Mouse (Mus musculus): ENCODE results near the gene Timeless. TPM values are rescaled to one million over a fixed set of nuclear protein-coding genes. Genes with fewer than 3 reads are reported as not detected.

Timeless gene
- polyA plus RNA-seq, 2 experiments: 32.4 to 48.6 TPM

GRCm38 (mm10) chr10:128297622-128298021, 65.8 kb downstream of the Timeless start:
- peak; percentile 36 for DNase-seq (ENCODE audit: low spot score)
- Histone ChIP-seq H3K9ac (ENCODE audit: low read depth, low read length, severe bottlenecking) (no peak overlapping the region), H3K4me1 (ENCODE audit: control insufficient read depth, insufficient read depth, low read length) (peaks cover 7% of the 10 kb centered on the region; the same call in 1 of the 2 replicates), H3K9me3 (ENCODE audit: control insufficient read depth, low read length) (no peaks in the 10 kb centered on the region), H3K27me3 (ENCODE audit: control insufficient read depth, insufficient read depth, low read length) (no peaks in the 10 kb centered on the region), H3K4me3 (replicated peaks; ENCODE audit: low read length) (no peak overlapping the region), H3K36me3 (ENCODE audit: control insufficient read depth, insufficient read depth, low read length) (peaks cover 8% of the 10 kb centered on the region), H3K27ac (replicated peaks; ENCODE audit: low read depth, low read length) (no peak overlapping the region), H3K4me2 (replicated peaks; ENCODE audit: low read depth, low read length, severe bottlenecking) (no peak overlapping the region)
- 0 out of 2 replicates have a peak, but pooled peaks have one; percentile 38 for ATAC-seq (ENCODE audit: low FRiP score, low read depth)
- TF ChIP-seq POLR2A (IDR thresholded peaks at IDR 0.05; ENCODE audit: borderline replicate concordance, extremely low read depth, insufficient read depth, insufficient read length): no peak
- WGBS: 60% methylated on average over 11 of the region's 11 CpGs

GRCm38 (mm10) chr10:128298243-128298642, 66.4 kb downstream of the Timeless start:
- Histone ChIP-seq H3K27me3 (ENCODE audit: control insufficient read depth, insufficient read depth, low read length) (no peaks in the 10 kb centered on the region), H3K4me1 (ENCODE audit: control insufficient read depth, insufficient read depth, low read length) (peaks cover 7% of the 10 kb centered on the region; the same call in 1 of the 2 replicates), H3K9ac (ENCODE audit: low read depth, low read length, severe bottlenecking) (no peak overlapping the region), H3K4me3 (replicated peaks; ENCODE audit: low read length) (no peak overlapping the region), H3K36me3 (ENCODE audit: control insufficient read depth, insufficient read depth, low read length) (peaks cover 4% of the 10 kb centered on the region; the same call in 1 of the 2 replicates), H3K9me3 (ENCODE audit: control insufficient read depth, low read length) (no peaks in the 10 kb centered on the region), H3K27ac (replicated peaks; ENCODE audit: low read depth, low read length) (no peak overlapping the region), H3K4me2 (replicated peaks; ENCODE audit: low read depth, low read length, severe bottlenecking) (no peak overlapping the region)
- no peak for ATAC-seq (ENCODE audit: low FRiP score, low read depth)
- WGBS: 73% methylated on average over 6 of the region's 6 CpGs
- no peak for DNase-seq (ENCODE audit: low spot score)
- no peak for TF ChIP-seq POLR2A (IDR thresholded peaks at IDR 0.05; ENCODE audit: borderline replicate concordance, extremely low read depth, insufficient read depth, insufficient read length)

DNA sequence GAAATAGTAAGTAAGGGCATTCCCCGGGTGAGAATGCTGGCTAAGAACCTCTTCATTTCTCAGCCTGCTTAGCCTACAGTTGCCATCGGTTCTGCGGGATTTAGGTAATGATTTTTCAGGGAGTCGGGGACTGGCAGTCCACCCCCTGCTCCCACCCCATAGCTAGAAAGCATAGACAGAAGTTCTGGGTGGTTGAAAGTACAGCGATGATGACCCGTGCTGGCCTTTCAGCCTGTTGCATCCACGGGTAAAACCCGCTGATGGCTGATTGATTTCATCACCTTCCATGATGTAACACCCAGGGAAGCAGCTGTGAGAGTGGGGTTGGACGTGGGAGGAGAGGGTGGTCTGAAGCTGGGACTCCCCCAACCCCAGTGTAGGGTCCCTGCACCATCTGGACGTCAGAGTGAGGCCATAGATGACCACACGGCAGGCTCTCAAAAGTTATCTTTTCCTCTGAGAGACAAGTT, 66.9 kb downstream of the Timeless start, which contains the start of gene Il23a:
Gene Il23a (minus strand): TSS at position 51 of the 470 bp plus-strand sequence.
- TF ChIP-seq POLR2A (IDR thresholded peaks at IDR 0.05; ENCODE audit: borderline replicate concordance, extremely low read depth, insufficient read depth, insufficient read length): no peak
- WGBS: 81% methylated on average over 11 of the region's 11 CpGs
- Histone ChIP-seq H3K4me2 (replicated peaks; ENCODE audit: low read depth, low read length, severe bottlenecking) (no peak within 1 kb of the TSS), H3K27me3 (ENCODE audit: control insufficient read depth, insufficient read depth, low read length) (no peaks in the 10 kb centered on the region), H3K9ac (ENCODE audit: low read depth, low read length, severe bottlenecking) (no peak within 1 kb of the TSS), H3K36me3 (ENCODE audit: control insufficient read depth, insufficient read depth, low read length) (no peaks in the 10 kb centered on the region), H3K27ac (replicated peaks; ENCODE audit: low read depth, low read length) (no peak within 1 kb of the TSS), H3K4me1 (ENCODE audit: control insufficient read depth, insufficient read depth, low read length) (peaks cover 8% of the 10 kb centered on the region), H3K4me3 (replicated peaks; ENCODE audit: low read length) (no peak within 1 kb of the TSS), H3K9me3 (ENCODE audit: control insufficient read depth, low read length) (no peaks in the 10 kb centered on the region)
- ATAC-seq (ENCODE audit: low FRiP score, low read depth) (no peak), DNase-seq (ENCODE audit: low spot score) (no peak)

GRCm38 (mm10) chr10:128302357-128302756, 70.5 kb downstream of the Timeless start:
- no peak for TF ChIP-seq POLR2A (IDR thresholded peaks at IDR 0.05; ENCODE audit: borderline replicate concordance, extremely low read depth, insufficient read depth, insufficient read length)
- ATAC-seq (ENCODE audit: low FRiP score, low read depth): no peak
- 28% methylated on average over 3 of the region's 3 CpGs for WGBS
- Histone ChIP-seq H3K9me3 (ENCODE audit: control insufficient read depth, low read length) (no peaks in the 10 kb centered on the region), H3K27me3 (ENCODE audit: control insufficient read depth, insufficient read depth, low read length) (no peaks in the 10 kb centered on the region), H3K4me1 (ENCODE audit: control insufficient read depth, insufficient read depth, low read length) (peaks cover 14% of the 10 kb centered on the region), H3K4me2 (replicated peaks; ENCODE audit: low read depth, low read length, severe bottlenecking) (peak overlapping the region; percentile 79), H3K36me3 (ENCODE audit: control insufficient read depth, insufficient read depth, low read length) (peaks cover 5% of the 10 kb centered on the region), H3K4me3 (replicated peaks; ENCODE audit: low read length) (peak overlapping the region; percentile 60), H3K9ac (ENCODE audit: low read depth, low read length, severe bottlenecking) (peak overlapping the region; percentile 87), H3K27ac (replicated peaks; ENCODE audit: low read depth, low read length) (peak overlapping the region; percentile 97)
- DNase-seq (ENCODE audit: low spot score): no peak

Other genes with a start within 250 kb of the Timeless start
- not detected in 2 replicates for gene Hsd17b6, start 224.5 kb upstream of the Timeless start, polyA plus RNA-seq (2012; rRNA removed)
- gene Hsd17b6, start 224.5 kb upstream of the Timeless start, polyA plus RNA-seq (2014; fragmentation: Nextera tagmentation; extraction: Ambion mirVana): not detected in 2 replicates
- 47.6 and 59.5 TPM in 2 replicates for gene Prim1, start 216.9 kb upstream of the Timeless start, polyA plus RNA-seq (2012; rRNA removed)
- gene Prim1, start 216.9 kb upstream of the Timeless start, polyA plus RNA-seq (2014; fragmentation: Nextera tagmentation; extraction: Ambion mirVana): 73.9 and 76.5 TPM in 2 replicates
- 362 and 554 TPM in 2 replicates for gene Naca, start 196.5 kb upstream of the Timeless start, polyA plus RNA-seq (2012; rRNA removed)
- gene Naca, start 196.5 kb upstream of the Timeless start, polyA plus RNA-seq (2014; fragmentation: Nextera tagmentation; extraction: Ambion mirVana): 844 and 893 TPM in 2 replicates
- gene Ptges3, start 173.1 kb upstream of the Timeless start, polyA plus RNA-seq (2012; rRNA removed): 78.0 and 93.0 TPM in 2 replicates
- gene Ptges3, start 173.1 kb upstream of the Timeless start, polyA plus RNA-seq (2014; fragmentation: Nextera tagmentation; extraction: Ambion mirVana): 450 and 461 TPM in 2 replicates
- 1,269 and 2,071 TPM in 2 replicates for gene Atp5b, start 148.8 kb upstream of the Timeless start, polyA plus RNA-seq (2012; rRNA removed)
- gene Atp5b, start 148.8 kb upstream of the Timeless start, polyA plus RNA-seq (2014; fragmentation: Nextera tagmentation; extraction: Ambion mirVana): 1,908 and 2,011 TPM in 2 replicates
- 28.3 and 31.1 TPM in 2 replicates for gene Baz2a, start 140.5 kb upstream of the Timeless start, polyA plus RNA-seq (2012; rRNA removed)
- 17.5 and 18.2 TPM in 2 replicates for gene Baz2a, start 140.5 kb upstream of the Timeless start, polyA plus RNA-seq (2014; fragmentation: Nextera tagmentation; extraction: Ambion mirVana)
- gene Rbms2, start 51.8 kb upstream of the Timeless start, polyA plus RNA-seq (2012; rRNA removed): 113 and 117 TPM in 2 replicates
- gene Rbms2, start 51.8 kb upstream of the Timeless start, polyA plus RNA-seq (2014; fragmentation: Nextera tagmentation; extraction: Ambion mirVana): 33.8 and 35.9 TPM in 2 replicates
- gene Gls2, start 37.6 kb upstream of the Timeless start, polyA plus RNA-seq (2012; rRNA removed): 4.8 and 5.8 TPM in 2 replicates
- gene Gls2, start 37.6 kb upstream of the Timeless start, polyA plus RNA-seq (2014; fragmentation: Nextera tagmentation; extraction: Ambion mirVana): 2.0 and 2.5 TPM in 2 replicates
- 22.3 and 27.4 TPM in 2 replicates for gene Spryd4, start 20.3 kb upstream of the Timeless start, polyA plus RNA-seq (2012; rRNA removed)
- gene Spryd4, start 20.3 kb upstream of the Timeless start, polyA plus RNA-seq (2014; fragmentation: Nextera tagmentation; extraction: Ambion mirVana): 36.9 and 38.7 TPM in 2 replicates
- 0.88 and 1.7 TPM in 2 replicates for gene Mip, start 6.2 kb upstream of the Timeless start, polyA plus RNA-seq (2012; rRNA removed)
- 0.17 and 0.37 TPM in 2 replicates for gene Mip, start 6.2 kb upstream of the Timeless start, polyA plus RNA-seq (2014; fragmentation: Nextera tagmentation; extraction: Ambion mirVana)
- gene Apon, start 22.0 kb downstream of the Timeless start, polyA plus RNA-seq (2012; rRNA removed): 0.58 and 0.72 TPM in 2 replicates
- gene Apon, start 22.0 kb downstream of the Timeless start, polyA plus RNA-seq (2014; fragmentation: Nextera tagmentation; extraction: Ambion mirVana): 0.30 and 0.57 TPM in 2 replicates
- 0.20 and 0.32 TPM in 2 replicates for gene Apof, start 36.6 kb downstream of the Timeless start, polyA plus RNA-seq (2012; rRNA removed)
- gene Apof, start 36.6 kb downstream of the Timeless start, polyA plus RNA-seq (2014; fragmentation: Nextera tagmentation; extraction: Ambion mirVana): not detected in 2 replicates
- gene Stat2, start 38.5 kb downstream of the Timeless start, polyA plus RNA-seq (2012; rRNA removed): 20.5 and 22.1 TPM in 2 replicates
- gene Stat2, start 38.5 kb downstream of the Timeless start, polyA plus RNA-seq (2014; fragmentation: Nextera tagmentation; extraction: Ambion mirVana): 12.9 and 13.2 TPM in 2 replicates
- 0.18 and 0.31 TPM in 2 replicates for gene Il23a, start 66.7 kb downstream of the Timeless start, polyA plus RNA-seq (2012; rRNA removed)
- 0.28 TPM in 1 of 2 replicates, not detected in the other for gene Il23a, start 66.7 kb downstream of the Timeless start, polyA plus RNA-seq (2014; fragmentation: Nextera tagmentation; extraction: Ambion mirVana)
- 49.7 and 58.0 TPM in 2 replicates for gene Pan2, start 71.3 kb downstream of the Timeless start, polyA plus RNA-seq (2012; rRNA removed)
- 26.6 and 31.1 TPM in 2 replicates for gene Pan2, start 71.3 kb downstream of the Timeless start, polyA plus RNA-seq (2014; fragmentation: Nextera tagmentation; extraction: Ambion mirVana)
- 129 and 169 TPM in 2 replicates for gene Cnpy2, start 90.4 kb downstream of the Timeless start, polyA plus RNA-seq (2012; rRNA removed)
- gene Cnpy2, start 90.4 kb downstream of the Timeless start, polyA plus RNA-seq (2014; fragmentation: Nextera tagmentation; extraction: Ambion mirVana): 378 and 387 TPM in 2 replicates
- gene Cs, start 105.7 kb downstream of the Timeless start, polyA plus RNA-seq (2012; rRNA removed): 131 and 149 TPM in 2 replicates
- 173 and 174 TPM in 2 replicates for gene Cs, start 105.7 kb downstream of the Timeless start, polyA plus RNA-seq (2014; fragmentation: Nextera tagmentation; extraction: Ambion mirVana)
- 38.9 and 43.5 TPM in 2 replicates for gene Coq10a, start 136.9 kb downstream of the Timeless start, polyA plus RNA-seq (2012; rRNA removed)
- gene Coq10a, start 136.9 kb downstream of the Timeless start, polyA plus RNA-seq (2014; fragmentation: Nextera tagmentation; extraction: Ambion mirVana): 19.4 and 21.5 TPM in 2 replicates
- 50.7 and 59.8 TPM in 2 replicates for gene Ankrd52, start 145.1 kb downstream of the Timeless start, polyA plus RNA-seq (2012; rRNA removed)
- gene Ankrd52, start 145.1 kb downstream of the Timeless start, polyA plus RNA-seq (2014; fragmentation: Nextera tagmentation; extraction: Ambion mirVana): 11.3 and 11.9 TPM in 2 replicates
- gene Slc39a5, start 169.2 kb downstream of the Timeless start, polyA plus RNA-seq (2012; rRNA removed): 0.39 and 0.55 TPM in 2 replicates
- 0.14 TPM in 1 of 2 replicates, not detected in the other for gene Slc39a5, start 169.2 kb downstream of the Timeless start, polyA plus RNA-seq (2014; fragmentation: Nextera tagmentation; extraction: Ambion mirVana)
- gene Nabp2, start 179.4 kb downstream of the Timeless start, polyA plus RNA-seq (2012; rRNA removed): 38.9 and 42.3 TPM in 2 replicates
- gene Nabp2, start 179.4 kb downstream of the Timeless start, polyA plus RNA-seq (2014; fragmentation: Nextera tagmentation; extraction: Ambion mirVana): 68.6 and 71.9 TPM in 2 replicates
- 37.0 and 38.1 TPM in 2 replicates for gene Rnf41, start 179.6 kb downstream of the Timeless start, polyA plus RNA-seq (2012; rRNA removed)
- gene Rnf41, start 179.6 kb downstream of the Timeless start, polyA plus RNA-seq (2014; fragmentation: Nextera tagmentation; extraction: Ambion mirVana): 35.7 and 36.1 TPM in 2 replicates
- 216 and 219 TPM in 2 replicates for gene Smarcc2, start 227.2 kb downstream of the Timeless start, polyA plus RNA-seq (2012; rRNA removed)
- gene Smarcc2, start 227.2 kb downstream of the Timeless start, polyA plus RNA-seq (2014; fragmentation: Nextera tagmentation; extraction: Ambion mirVana): 98.0 and 110 TPM in 2 replicates

Measured in limb, embryonic 14.5 days (tissue).